Mouse (Mus musculus) cortical plate, adult 2 months (tissue): ENCODE measurements at regions not wholly inside any gene's neighbourhood (a gene's known extent, or its start where the extent isn't known, plus 50 kb on each side); places are given as distances from the start of the nearest gene placed in this dataset.

Experiments
- CTCF ChIP-seq: fragments of 200-500 bp; IDR thresholded peaks from 2 replicates; pipeline ENCODE4 v1.5.1; 2011; ENCODE audit warnings: mild to moderate bottlenecking, control low read depth, low read length; ENCODE audit not compliant: insufficient read depth; ENCODE audit errors: extremely low read depth
- POLR2A ChIP-seq: fragments of 200-500 bp; IDR thresholded peaks from 2 replicates; pipeline ENCODE4 v1.6.1; 2011; ENCODE audit warnings: mild to moderate bottlenecking, low read length, control low read depth; ENCODE audit not compliant: insufficient read depth; ENCODE audit errors: extremely low read depth

GRCm38 (mm10) chr6:71045261-71045660 lies 88.9 kb downstream of the Foxi3 start:
- TF ChIP-seq POLR2A (no peak), CTCF (no peak)
